Mouse (Mus musculus): ENCODE data around the gene Zfp804a.

Zfp804a gene

GRCm38 (mm10) chr2:82053185-82053891 lies at the start of gene Zfp804a:
Zfp804a (plus strand) TSS chr2:82053222.
- DNase-seq = peak in 1 of 2 experiments; percentile 92

DNA sequence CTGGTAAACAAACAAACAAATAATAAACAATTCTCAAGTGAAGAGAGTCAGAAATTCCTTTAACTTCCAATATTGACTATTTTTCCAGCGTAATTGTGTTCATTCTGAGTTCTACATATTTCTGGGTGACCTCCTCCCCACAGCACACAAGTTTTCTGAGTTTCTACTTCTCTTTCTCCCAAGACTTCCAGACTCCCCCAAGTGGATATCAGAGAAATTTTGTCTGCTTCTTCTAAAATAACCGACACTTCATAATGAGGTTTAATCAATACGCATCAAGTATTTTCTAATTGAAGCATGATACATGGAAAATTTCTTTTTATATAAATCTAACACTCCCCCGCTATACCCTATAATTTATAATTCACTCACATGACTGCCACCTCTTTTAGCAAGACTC lies 1.4 kb upstream of the Zfp804a start:
- DNase-seq = peak in 1 of 2 experiments; percentile 13

DNA sequence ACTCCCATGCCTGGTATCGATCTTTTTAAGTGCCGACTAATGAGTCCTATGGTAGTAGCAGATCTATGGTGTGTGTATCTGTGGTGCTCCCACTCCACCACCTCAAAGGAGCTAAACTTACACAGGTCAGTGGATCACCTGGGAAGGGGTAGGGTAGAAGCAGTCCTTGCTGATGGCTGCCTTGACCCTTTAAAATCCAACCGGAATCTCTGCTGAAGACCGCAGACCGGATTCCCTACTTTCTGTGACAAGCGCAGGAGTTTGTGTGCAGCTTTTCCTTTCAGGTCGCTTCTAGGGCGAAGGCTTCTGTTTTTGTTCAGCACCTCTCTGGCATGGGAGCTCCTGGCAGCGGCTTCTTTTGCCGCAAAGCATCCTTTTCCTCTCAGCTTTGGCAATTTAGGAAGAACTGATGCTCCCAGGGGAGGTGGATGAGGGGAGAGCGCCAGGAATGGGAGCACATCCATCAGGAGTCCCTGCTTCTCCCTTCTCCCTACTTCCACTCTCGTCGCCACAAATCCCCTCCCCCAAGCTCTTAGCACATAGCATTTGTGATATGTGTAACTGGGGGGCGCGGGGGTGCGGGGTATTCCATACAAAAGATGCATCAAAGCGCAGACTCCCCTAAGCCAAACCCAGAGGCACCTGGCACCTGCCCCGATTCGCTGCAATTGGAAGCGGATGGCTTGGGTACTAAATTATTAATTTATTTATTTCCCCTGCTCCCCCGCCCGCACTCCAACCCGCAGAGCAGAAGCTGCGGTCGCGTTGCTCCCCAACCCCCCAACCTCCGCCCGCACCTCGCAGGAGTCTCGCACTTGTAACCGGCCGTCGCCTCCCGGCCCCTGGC lies 461 bp upstream of the Zfp804a start:
- peak; percentile 89 for DNase-seq

- peak in 1 of 2 experiments; percentile 10 for DNase-seq
These were observed 1.4 kb downstream of the Zfp804a start for GRCm38 (mm10) chr2:82054446-82054845.

GRCm38 (mm10) chr2:82064671-82065070 lies 11.6 kb downstream of the Zfp804a start:
- peak in 1 of 2 experiments; percentile 70 for DNase-seq

DNA sequence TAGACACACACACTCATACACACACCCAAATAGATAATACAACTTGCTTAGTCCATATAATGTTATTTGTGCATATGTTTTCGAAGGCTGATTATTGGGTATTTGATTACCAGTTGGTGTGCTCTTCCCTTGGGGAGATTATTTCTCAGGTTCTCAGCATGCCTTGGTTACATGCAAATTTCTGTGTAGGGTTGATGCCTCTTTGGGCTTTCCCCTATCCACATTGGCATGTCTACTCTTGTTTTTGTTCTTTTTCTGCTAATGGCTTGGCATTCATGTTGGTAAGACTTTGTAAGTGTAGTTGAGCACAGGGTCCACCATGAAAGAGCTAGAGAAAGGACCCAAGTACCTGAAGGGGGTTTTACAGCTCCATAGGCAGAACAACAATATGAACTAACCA lies 14.9 kb downstream of the Zfp804a start:
- DNase-seq = no peak

DNA sequence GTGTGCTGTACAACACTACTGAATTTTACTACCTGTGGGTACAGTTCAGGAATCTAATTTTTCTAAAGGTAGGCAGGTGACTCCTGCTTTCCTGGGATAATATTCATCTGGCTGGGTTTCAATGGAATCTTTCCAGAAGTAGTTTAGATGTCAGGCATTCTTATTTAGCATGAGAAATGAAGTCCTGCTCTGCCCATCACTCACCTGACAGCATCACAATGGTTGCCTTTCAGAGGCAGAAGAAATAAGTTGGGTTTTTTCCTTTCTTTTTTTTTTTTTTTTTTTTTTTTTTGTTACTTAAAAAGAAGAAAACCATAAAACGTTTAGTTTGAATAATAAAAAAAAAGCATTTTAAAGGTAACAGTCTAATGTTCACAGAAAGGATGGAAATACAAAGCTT lies 16.1 kb downstream of the Zfp804a start:
- DNase-seq = no peak

- no peak for DNase-seq
These were observed 23.9 kb downstream of the Zfp804a start for GRCm38 (mm10) chr2:82076883-82077282.

DNA sequence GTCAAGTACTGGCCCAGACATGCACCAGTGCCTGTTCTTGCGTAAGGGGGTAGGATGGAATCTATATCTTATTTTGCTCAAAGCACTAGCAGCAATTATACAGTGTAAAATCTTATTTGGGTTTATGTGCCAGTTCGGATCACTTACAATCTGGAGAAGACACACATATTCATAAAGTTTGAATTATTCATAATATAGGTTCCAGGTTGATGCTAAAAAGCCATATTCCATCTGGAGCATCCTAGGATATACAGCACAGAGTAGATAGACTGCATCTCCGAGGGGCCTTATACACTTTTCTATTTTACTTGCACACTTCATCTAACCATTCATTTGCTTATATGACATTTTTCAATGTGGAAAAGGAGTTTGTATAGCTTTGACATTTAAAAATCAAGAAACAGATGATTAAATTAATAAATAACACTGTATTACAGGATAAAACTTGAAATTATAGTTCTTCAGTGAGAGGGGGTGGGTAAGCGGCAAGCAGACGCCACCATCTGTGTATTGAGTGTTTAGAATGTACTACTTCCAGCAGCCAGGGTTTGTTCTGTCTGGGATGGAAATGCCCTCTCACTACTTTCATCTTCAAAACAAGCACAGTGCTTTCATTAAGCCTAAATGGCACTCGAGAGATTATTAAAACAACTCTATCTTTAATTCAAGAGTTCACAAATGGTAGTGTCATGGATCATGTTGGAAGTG lies 25.4 kb downstream of the Zfp804a start:
- no peak for DNase-seq

GRCm38 (mm10) chr2:82080678-82081077 lies 27.7 kb downstream of the Zfp804a start:
- DNase-seq = peak in 1 of 2 experiments; percentile 23

DNA sequence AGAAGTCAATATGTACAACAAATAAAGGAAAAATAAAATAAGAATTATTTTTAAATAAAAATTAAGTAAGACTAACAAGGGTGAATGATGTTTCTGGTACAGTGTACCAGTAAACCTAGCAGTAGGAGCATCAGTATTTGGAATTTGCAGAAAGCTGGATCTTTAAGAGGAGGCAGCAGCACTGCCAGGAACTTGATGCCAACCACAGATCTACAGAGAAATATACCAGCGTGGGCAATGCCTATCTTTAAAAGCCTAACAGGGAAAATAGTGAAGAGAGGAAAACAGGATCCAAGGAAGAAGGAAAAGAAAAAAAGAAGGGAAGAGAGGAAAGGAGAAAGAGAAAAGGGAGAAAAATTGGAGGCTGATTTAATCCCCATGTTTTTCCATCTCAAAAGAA lies 60.1 kb downstream of the Zfp804a start:
- no peak for DNase-seq

DNA sequence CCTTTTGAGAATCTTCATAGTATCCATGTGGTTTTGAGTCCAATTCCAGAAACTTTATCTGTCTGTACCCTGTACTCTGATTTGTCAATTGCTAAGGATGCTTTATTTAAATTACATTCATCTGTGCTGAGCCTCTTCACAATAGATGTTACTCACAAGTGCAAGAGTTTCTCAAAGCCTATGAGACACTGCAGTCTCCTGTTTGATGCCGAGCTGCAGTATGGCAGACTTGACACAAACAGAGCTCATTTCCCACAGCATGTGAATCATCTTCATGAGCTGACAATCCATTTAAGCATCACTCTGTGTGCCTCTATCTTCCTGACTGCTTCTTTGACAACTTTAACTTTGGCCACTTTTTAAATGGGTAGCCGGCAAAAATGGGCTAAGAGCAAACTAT lies 60.6 kb downstream of the Zfp804a start:
- no peak for DNase-seq

GRCm38 (mm10) chr2:82119577-82119976 lies 66.6 kb downstream of the Zfp804a start:
- no peak for DNase-seq

- no peak for DNase-seq
These were observed 125.7 kb downstream of the Zfp804a start for GRCm38 (mm10) chr2:82178693-82179092.

GRCm38 (mm10) chr2:82181010-82181409 lies 128.0 kb downstream of the Zfp804a start:
- DNase-seq = no peak

- DNase-seq = no peak
These were observed 146.9 kb downstream of the Zfp804a start for GRCm38 (mm10) chr2:82199901-82200300.

DNA sequence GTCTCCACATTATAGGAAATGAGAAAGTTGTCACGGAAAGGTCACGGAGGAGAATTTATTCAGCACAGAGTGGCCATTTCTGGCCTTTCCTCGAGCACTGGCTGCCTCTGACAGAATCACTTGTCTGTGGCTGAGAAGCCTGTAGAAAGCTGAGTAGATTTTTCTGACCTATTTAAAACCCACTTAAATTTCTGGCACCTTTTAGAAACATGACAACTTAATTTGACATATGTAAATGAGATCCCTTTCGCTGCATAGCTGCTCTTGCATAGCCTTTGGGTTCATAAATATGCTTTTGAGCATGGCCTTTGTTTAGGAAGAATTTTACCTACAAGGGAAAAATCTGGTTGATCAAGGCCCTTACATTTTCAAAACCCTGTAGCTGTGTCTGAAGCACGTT lies 147.6 kb downstream of the Zfp804a start:
- DNase-seq = peak; percentile 2 to 3

GRCm38 (mm10) chr2:82210605-82211004 lies 157.6 kb downstream of the Zfp804a start:
- no peak for DNase-seq

DNA sequence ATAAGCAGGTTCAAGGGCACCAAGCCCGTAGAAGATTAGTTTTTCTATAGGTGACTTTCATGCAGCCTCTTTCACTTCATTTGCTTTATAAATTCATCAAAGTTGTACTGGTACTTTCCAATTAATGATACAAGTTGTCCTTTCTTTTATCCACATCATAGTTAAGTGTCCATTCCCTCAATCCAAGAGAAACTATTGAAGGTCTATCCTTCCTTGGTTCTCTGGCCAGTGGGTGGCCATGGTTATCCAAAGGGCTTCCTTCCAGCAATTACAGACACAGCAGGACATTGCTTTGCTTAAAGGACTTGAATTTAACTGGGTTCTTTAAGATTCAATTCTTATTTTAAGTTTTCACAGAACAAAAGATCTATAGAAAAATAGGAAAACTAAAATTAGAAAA lies 158.9 kb downstream of the Zfp804a start:
- DNase-seq = peak; percentile 4 to 5

- no peak for DNase-seq
These were observed 164.9 kb downstream of the Zfp804a start for GRCm38 (mm10) chr2:82217873-82218272.

GRCm38 (mm10) chr2:82246020-82246419 lies 193.0 kb downstream of the Zfp804a start:
- DNase-seq = no peak

DNA sequence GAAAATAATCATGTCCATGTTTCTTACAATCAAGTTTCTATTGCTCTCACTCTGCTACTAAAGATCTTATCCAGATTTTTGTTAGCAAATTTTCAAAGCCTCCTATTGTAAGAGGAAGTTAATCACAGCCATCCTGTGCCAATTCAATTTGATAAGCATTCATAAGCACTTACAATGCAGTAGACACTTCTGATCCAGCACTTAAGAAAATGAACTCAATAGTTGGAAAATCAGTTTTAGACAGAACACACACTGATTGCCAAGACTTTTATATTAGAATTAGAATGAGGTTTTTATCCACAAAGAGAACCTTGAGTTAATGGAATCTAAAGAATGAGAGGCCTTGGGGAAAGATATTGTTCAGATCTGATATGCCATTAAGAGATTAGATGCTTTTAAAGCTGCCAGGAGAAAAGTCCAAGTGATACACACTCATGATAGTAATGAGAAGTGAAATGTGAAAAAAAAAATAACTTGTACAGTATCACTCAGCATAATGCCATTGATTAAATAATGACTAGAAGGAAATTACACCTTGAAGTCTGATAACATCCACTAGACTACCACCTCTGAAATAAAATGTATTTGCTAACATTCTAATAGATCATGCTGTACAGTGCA lies 194.0 kb downstream of the Zfp804a start:
- DNase-seq = no peak

DNA sequence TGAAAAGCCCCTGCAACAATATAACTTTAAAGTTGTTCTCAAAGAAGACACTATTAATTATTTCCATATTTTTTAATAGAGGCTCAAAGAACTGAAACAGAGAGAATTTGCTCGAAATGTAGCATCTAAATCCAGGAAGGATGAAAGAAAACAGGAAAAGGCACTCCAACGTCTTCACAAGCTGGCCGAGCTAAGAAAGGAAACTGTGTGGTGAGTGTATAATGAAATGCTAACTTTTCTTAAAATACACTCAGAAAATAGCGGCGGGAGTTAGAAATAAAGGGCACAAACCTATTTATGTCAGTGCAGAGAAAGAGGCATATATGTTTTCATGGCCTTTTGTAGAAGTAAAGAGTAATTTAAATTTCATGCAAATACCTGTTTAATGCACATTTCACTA lies 200.4 kb downstream of the Zfp804a start:
- DNase-seq = no peak
